Mouse (Mus musculus) bone marrow, adult 2 months (tissue): ENCODE data around the gene S1pr4.

Source experiments
- CTCF ChIP-seq: fragments of 200-500 bp; IDR thresholded peaks from 2 replicates; pipeline ENCODE4 v1.5.1; 2011; ENCODE audit warnings: low read length, control low read depth; ENCODE audit not compliant: control insufficient read depth, insufficient read depth
- POLR2A ChIP-seq: fragments of 200-500 bp; IDR thresholded peaks from 2 replicates; pipeline ENCODE4 v1.6.1; 2011; ENCODE audit warnings: low read depth, mild to moderate bottlenecking, control low read depth, low read length, borderline replicate concordance; ENCODE audit not compliant: control insufficient read depth

- TF ChIP-seq POLR2A (peak; percentile 25; the same call in 1 of the 2 replicates), CTCF (no peak)
These were observed 25.2 kb upstream of the S1pr4 start for GRCm38 (mm10) chr10:81525017-81525694.
